Comparison of ENCODE assay signal across 8 mouse cellular contexts in the genomic region with DNA sequence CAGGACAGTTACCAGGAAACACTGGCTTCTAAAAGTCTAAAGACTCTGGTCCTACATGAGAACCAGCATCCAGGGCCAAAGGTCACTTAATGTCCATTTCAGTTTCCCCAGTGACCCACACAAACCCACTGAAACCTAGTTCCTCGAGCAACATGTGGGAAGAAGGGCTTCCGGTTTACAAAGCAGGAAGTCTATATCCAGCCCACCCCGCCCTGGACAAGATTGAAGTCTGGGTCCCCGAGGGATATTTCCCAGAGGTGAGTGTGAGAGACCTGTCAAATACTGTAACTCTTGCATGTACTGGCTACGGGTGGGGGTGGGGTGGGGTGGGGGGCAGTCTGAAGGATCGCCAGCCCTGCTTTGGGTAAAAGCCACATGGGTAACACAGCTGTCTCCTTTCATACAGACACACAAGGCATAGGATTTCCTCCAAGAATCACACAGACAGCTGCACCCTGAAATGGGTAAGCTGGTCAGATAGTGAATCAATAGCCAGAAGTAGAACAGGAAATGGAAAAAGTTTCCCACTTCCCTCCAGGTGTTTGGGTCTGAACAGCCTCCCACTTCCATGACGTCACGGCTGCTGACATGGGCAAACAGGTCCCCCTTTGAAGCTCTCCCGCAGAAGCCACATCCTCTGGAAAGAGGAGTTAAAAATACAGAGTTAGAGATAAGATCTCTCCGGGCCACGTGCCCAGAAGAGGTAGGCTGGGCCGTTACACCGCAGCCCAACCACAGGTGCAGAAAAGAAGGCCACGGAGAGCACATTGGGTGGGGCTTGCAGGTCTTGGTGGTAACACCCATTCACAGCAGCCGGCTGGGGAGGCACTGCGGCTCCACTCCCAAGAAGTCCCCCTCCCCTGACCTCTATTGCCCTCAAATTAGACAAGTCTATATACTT. TPM values are rescaled to one million over a fixed set of nuclear protein-coding genes. Genes with fewer than 3 reads are reported as not detected.
DNase-seq lines count a peak whose midpoint lies in the region; ATAC-seq and TF ChIP-seq lines count a peak whose summit lies in the region.

No protein-coding gene starts in this region.

- H3K9ac ChIP-seq in intestine, postnatal 0 days (ENCODE audit: low read depth, low read length): peak overlapping the region; percentile 46

- no peaks in the 10 kb centered on the region for H3K36me3 ChIP-seq in intestine, postnatal 0 days (ENCODE audit: control insufficient read depth, insufficient read depth)

- no peak for DNase-seq in left cerebral cortex, adult 2 months (ENCODE audit: extremely low spot score in 1 of 2, low spot score in 2 of 2)
- no peak for DNase-seq in left cerebral cortex, adult 18-20 months (ENCODE audit: low spot score in 2 of 2)
- peak; percentile 34 for DNase-seq in fat pad, adult 2 months (ENCODE audit: extremely low read depth, low read depth, low spot score)
- DNase-seq in lung, adult 2 months: peak; percentile 66
- peak; percentile 61 to 63 for DNase-seq in spleen, postnatal 14 days (ENCODE audit: low spot score in 2 of 2)
- DNase-seq in cerebellum, adult 2 months: no peak
- no peak for DNase-seq in left cerebral cortex, postnatal 4 days

- TF ChIP-seq CTCF in left cerebral cortex, adult 2 months (IDR thresholded peaks at IDR 0.05): no peak
- TF ChIP-seq CTCF in intestine, postnatal 0 days (IDR thresholded peaks at IDR 0.05; ENCODE audit: low read depth): no peak
- no peak for TF ChIP-seq CTCF in lung, adult 2 months (IDR thresholded peaks at IDR 0.05; ENCODE audit: insufficient read depth, low read length)
- no peak for TF ChIP-seq CTCF in cerebellum, adult 2 months (IDR thresholded peaks at IDR 0.05; ENCODE audit: borderline replicate concordance, insufficient read depth, low read depth, low read length)

- H3K4me2 ChIP-seq in intestine, postnatal 0 days (replicated peaks; ENCODE audit: low read depth): peak overlapping the region; percentile 75

- 0 out of 2 replicates have a peak overlapping the region, but pooled peaks have one; percentile 44 for H3K4me3 ChIP-seq in left cerebral cortex, adult 2 months
- peak overlapping the region; percentile 34 for H3K4me3 ChIP-seq in intestine, postnatal 0 days (ENCODE audit: low read depth, low read length)
- peak overlapping the region; percentile 39 for H3K4me3 ChIP-seq in lung, adult 2 months (replicated peaks; ENCODE audit: extremely low read depth, low read depth, low read length)
- no peak overlapping the region for H3K4me3 ChIP-seq in cerebellum, adult 2 months (replicated peaks; ENCODE audit: insufficient read depth, low read depth, low read length)

- H3K27ac ChIP-seq in left cerebral cortex, adult 2 months: no peak overlapping the region
- peak overlapping the region; percentile 91 for H3K27ac ChIP-seq in intestine, postnatal 0 days (ENCODE audit: low read depth, low read length)
- H3K27ac ChIP-seq in cerebellum, adult 2 months (ENCODE audit: insufficient read depth, low read length): no peak overlapping the region

- WGBS in intestine, postnatal 0 days: 13% methylated on average over 16 of the region's 16 CpGs
- 6% methylated on average over 16 of the region's 16 CpGs for WGBS in lung, adult 2 months
- WGBS in cerebellum, adult 2 months: 49% methylated on average over 16 of the region's 16 CpGs

- ATAC-seq in intestine, postnatal 0 days: peak; percentile 77

- no peaks in the 10 kb centered on the region for H3K27me3 ChIP-seq in intestine, postnatal 0 days (replicated peaks; ENCODE audit: control insufficient read depth, insufficient read depth, low read length)
- H3K27me3 ChIP-seq in cerebellum, adult 2 months (ENCODE audit: control insufficient read depth, insufficient read depth, low read length): no peaks in the 10 kb centered on the region

- peaks cover 13% of the 10 kb centered on the region for H3K4me1 ChIP-seq in intestine, postnatal 0 days (replicated peaks; ENCODE audit: control insufficient read depth, insufficient read depth, low read length)
- H3K4me1 ChIP-seq in lung, adult 2 months (ENCODE audit: control insufficient read depth, insufficient read depth, low read length): peaks cover 9% of the 10 kb centered on the region
- no peaks in the 10 kb centered on the region for H3K4me1 ChIP-seq in cerebellum, adult 2 months (ENCODE audit: control insufficient read depth, insufficient read depth, low read length)

- H3K9me3 ChIP-seq in intestine, postnatal 0 days (ENCODE audit: control insufficient read depth): no peaks in the 10 kb centered on the region

- no peak for TF ChIP-seq POLR2A in lung, adult 2 months (IDR thresholded peaks at IDR 0.05; ENCODE audit: borderline replicate concordance, extremely low read depth, low read depth, low read length)
- no peak for TF ChIP-seq POLR2A in cerebellum, adult 2 months (IDR thresholded peaks at IDR 0.05; ENCODE audit: borderline replicate concordance, insufficient read depth, low read length)

- intact Hi-C loops in left cerebral cortex, adult 2 months (cut with DNase I): no loop called here
- intact Hi-C loops in left cerebral cortex, postnatal 4 days (cut with DNase I): loop anchor here (5.0 kb wide), 2 partner anchors 165 to 415 kb away; a partner anchor contains a TSS

RNA-seq across cellular contexts. Expression of a gene that starts 26.7 kb away (rescaled TPM):
- total RNA-seq in left cerebral cortex, adult 2 months (2021): 100 to 1,000 TPM; 106 to 115 TPM
- total RNA-seq in left cerebral cortex, adult 18-20 months (2021): 100 to 1,000 TPM; 115 to 120 TPM
- polyA plus RNA-seq in intestine, postnatal 0 days (2015; fragmentation: Nextera tagmentation; extraction: Ambion mirVana): 484 and 492 TPM in 2 replicates
- polyA plus RNA-seq in lung, adult 2 months (2012; rRNA removed): 516 and 573 TPM in 2 replicates
- 238 and 254 TPM in 2 replicates for polyA plus RNA-seq in cerebellum, adult 2 months (2012; rRNA removed)
- total RNA-seq in left cerebral cortex, postnatal 4 days (2021): 100 to 1,000 TPM; 103 to 114 TPM

RNA-seq across cellular contexts. Expression of a gene that starts 26.8 kb away (rescaled TPM):
- 10 to 100 TPM; 46.7 to 49.3 TPM for total RNA-seq in left cerebral cortex, adult 2 months (2021)
- 10 to 100 TPM; 42.8 to 46.2 TPM for total RNA-seq in left cerebral cortex, adult 18-20 months (2021)
- polyA plus RNA-seq in intestine, postnatal 0 days (2015; fragmentation: Nextera tagmentation; extraction: Ambion mirVana): 38.3 and 38.4 TPM in 2 replicates
- 53.5 and 70.4 TPM in 2 replicates for polyA plus RNA-seq in lung, adult 2 months (2012; rRNA removed)
- polyA plus RNA-seq in cerebellum, adult 2 months (2012; rRNA removed): 57.6 and 59.2 TPM in 2 replicates
- 10 to 100 TPM; 37.1 to 38.9 TPM for total RNA-seq in left cerebral cortex, postnatal 4 days (2021)

RNA-seq across cellular contexts. Expression of a gene that starts 57.6 kb away (rescaled TPM):
- not detected for total RNA-seq in left cerebral cortex, adult 2 months (2021)
- not detected for total RNA-seq in left cerebral cortex, adult 18-20 months (2021)
- polyA plus RNA-seq in intestine, postnatal 0 days (2015; fragmentation: Nextera tagmentation; extraction: Ambion mirVana): 0.14 TPM in 1 of 2 replicates, not detected in the other
- polyA plus RNA-seq in lung, adult 2 months (2012; rRNA removed): not detected in 2 replicates
- polyA plus RNA-seq in cerebellum, adult 2 months (2012; rRNA removed): not detected in 2 replicates
- total RNA-seq in left cerebral cortex, postnatal 4 days (2021): not detected

Comparison
In these comparisons a context has a peak if more than half of its experiments do, and no peak if none do; other contexts are left out.
1. DNase-seq: peak in fat pad, adult 2 months (single experiment), lung, adult 2 months (single experiment) and spleen, postnatal 14 days (2 of 2); none in left cerebral cortex, adult 2 months (0 of 2), left cerebral cortex, adult 18-20 months (0 of 2), cerebellum, adult 2 months (0 of 2) and left cerebral cortex, postnatal 4 days (single experiment).